Mouse (Mus musculus) kidney, adult 9 months (tissue): ENCODE data around the gene Mvb12b.

Experiments used
- DNase-seq: peaks from one replicate; pipeline ENCODE4 v3.0.0; 2022

Mvb12b gene

DNA sequence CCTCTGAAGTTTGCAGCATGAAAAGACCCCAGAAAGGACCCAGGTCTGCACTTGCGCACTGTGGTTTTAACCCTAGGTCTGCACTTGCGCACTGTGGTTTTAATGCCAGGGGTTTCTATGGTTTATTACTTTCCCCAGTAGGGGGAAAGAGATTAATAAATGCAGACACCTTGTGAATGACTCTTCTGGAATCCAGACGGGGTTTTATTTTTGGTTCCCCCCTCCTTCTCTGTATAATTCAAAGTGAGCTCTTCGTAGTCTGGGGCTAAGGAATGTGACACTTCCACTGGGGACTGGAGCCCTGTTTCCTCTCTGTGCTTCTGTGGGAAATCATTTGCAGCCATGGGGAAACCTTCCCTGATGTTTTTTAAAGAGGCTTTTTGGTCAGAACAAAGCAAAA is 113.6 kb downstream of the Mvb12b start:
- DNase-seq: no peak

DNA sequence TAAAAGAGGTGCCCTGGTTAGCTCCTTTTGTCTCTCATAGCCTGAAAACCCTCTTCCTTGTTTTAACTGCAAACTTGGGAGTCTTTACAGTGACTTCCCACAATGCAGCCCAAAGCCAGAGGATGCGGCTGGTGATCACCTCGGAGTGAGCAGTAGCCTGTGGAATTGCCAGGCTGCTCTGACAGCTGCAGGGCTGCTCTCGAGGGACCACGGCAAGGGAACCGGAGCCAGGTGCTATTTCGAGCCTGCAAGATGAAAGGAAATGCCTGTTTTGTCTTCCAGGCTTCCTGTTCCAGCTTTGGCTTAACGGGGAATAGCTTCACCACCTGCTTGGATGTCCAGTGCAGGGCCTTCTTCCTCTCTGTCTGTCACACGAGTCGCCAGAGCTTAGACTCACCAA is 115.3 kb downstream of the Mvb12b start:
- no peak for DNase-seq

DNA sequence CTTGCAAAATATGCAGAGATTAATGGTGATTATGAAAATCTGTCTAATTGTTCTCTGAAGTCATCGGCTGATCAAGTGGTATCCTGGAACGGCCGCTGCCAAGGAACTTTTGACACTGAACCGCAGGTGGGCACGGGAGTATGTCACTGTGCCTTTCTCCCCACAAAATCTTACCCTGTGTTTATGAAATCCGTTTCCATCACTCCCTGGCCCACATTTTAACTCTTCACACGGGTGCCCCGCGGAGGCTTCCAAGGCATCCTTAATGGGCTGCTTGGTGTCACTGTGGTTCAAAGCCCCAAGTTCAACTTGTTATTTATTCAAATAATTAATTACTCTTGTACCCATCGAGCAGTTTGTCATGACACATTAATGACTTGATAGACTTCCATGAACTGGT is 116.4 kb downstream of the Mvb12b start:
- DNase-seq: no peak

DNA sequence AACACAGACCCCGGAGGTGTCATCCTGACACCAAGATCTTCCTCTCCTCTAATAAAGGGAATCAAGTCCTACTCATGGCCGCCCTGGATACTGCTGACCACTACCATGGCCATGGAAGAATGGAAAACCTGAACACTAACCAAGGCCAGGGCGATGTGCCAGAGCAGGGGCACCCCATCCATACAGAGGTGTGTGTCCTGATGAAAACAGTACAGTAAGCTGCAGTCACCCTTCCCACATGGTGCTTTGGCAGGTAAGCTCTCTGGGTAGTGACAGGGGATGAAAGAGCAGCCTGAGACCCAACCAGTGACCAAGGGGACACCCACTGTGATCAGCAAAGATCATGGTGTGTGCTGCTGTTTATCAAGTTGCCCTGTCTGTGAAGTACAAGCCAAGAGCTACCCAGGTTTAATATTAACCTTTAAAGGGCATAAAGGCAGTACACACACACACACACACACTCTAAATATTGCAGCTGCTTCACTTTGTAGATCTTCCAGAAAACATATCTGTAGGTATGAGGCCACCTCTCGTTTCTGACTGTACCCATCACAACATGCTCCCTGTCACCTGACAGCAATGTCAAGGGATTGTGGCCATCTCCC is 117.1 kb downstream of the Mvb12b start:
- peak; percentile 72 for DNase-seq

DNA sequence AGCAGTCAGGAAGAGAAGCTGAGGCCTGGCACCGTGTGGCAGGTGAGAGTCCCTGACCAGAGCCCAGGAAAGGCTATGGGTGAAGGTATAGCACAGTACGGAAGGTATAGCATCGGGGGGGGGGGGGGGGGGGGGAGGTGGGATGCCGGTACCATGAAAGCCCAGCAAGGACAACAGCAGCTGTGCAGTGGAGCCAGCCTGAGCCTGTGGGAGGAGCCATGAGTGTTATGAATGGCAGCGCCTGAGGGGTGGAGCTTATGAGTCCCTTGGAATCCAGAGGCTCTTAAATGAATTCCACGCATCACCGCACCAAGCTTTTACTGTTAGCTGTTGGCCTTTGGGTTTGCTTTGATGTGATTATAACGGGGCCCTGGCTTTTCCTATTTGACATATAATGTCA is 123.3 kb downstream of the Mvb12b start:
- peak; percentile 57 for DNase-seq

DNA sequence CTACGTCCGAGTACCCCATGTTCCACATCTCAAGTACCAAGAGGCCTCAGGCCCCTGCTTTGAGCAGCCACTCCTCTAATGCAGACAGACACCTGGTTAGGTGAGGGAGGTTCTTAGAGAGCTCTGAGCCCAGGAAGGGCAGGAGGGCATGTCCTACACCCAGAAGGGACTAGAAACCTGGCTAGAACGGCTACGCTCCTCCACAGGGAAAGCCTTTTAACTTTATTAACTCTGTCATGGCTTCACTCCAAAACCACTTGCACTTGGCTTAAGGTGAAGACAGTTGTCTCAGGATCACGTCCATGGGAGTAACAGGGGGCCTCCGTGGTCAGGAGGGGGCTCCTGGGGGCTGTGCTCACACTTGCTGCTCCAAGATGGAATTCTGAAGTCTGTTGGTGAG is 125.5 kb downstream of the Mvb12b start:
- peak; percentile 86 for DNase-seq

DNA sequence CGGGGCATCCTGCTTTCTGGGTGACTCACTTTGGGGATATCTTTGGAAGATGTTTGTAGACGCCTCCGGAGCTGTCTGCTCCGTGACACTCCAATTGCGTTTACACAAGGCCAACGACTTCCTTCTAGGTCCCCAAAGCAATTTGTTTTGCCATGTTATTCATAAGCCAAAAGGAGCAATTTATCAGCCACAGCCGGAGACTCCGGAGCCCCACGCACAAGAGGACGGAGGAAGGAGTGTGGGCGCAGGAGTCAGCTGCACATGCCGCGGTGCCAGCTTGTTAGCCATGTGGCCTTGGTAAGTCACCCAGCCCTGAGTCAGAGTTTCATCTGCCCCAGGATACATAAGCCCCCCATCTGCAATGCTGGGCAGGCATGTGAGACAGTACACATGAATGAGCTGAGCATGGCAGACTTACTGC is 127.2 kb downstream of the Mvb12b start:
- no peak for DNase-seq

DNA sequence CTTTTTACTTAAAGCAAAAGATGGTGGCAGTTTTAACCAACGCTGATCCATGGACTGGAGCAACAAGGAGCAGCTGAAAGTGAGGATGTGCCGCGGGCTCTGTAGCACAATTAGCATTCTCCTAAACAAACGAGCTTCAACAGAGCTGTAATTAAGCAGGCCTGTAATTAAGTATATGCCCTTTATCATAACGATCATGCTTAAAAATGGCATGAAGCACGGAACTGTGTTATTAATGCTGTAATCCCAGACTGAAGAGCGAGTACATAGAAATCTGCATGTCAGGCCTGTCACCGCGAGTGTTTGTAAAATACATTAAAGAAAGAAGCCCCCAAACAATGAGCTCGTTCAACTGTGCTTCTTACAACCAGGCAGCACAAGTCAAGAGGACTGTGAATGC is 128.3 kb downstream of the Mvb12b start:
- DNase-seq: no peak

DNA sequence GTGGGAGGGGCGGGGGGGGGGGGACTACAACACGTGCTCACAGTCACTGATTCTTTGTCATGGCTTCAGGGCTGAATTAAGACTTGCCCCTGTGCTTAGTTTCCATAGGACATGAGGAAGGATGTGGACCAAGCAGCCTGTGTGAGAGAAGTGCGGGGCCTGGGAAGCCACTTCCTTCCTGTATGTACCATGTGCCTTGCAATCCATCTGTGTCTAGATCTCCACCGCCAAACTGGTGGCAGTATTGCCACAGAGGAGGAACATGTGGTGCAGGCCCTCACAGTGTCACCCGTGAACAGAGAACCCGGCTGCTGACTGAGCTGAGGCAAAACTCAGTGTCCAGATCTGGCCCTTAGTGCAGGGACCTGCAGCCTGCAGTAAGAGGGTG is 132.1 kb downstream of the Mvb12b start:
- no peak for DNase-seq

DNA sequence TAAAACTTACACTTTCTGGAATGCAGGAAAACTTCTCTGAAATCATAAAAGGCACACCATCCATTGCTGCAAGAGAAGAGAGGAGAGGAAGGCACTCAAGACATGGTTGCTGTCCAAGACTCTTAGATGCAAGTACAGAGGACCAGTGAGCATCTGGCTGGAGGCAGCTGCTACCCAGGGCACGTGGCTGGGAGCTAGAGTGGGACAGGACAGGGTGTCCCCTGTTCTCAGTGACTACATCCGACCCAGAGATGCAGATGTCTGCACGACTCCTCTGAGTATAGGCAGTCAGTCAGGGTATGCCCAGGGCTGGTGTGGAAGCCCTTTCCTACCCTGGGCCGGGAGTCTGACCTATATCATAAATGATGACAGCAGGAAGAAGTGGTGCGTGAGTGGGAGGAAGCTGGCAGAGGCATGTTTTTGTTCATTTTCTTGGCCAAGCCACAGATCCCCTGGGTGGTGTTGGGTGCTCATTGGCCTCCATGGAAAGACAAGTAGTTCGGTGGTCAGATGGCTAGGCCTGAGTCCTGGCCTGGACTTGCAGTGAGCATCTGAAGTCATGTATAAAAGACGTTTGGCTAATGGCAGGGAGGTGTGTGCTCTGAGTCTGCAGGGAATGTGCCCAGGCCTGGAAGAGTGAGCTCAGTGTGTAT is 132.6 kb downstream of the Mvb12b start:
- no peak for DNase-seq

DNA sequence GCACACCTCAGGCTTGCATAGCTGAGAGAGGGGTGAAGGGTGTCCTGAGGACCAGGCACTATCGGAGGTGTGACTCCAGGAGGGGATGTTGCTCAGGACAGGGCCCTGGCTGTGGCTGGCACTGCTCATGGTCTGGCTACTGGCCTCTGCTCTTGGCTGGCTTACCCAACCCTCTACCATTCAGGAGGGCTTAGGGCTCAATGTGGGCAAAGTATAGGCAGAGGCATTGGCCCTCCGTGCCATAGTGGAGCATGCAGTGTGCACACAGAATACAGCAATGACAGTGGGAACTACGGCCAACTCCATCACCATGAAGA is 133.5 kb downstream of the Mvb12b start:
- no peak for DNase-seq

DNA sequence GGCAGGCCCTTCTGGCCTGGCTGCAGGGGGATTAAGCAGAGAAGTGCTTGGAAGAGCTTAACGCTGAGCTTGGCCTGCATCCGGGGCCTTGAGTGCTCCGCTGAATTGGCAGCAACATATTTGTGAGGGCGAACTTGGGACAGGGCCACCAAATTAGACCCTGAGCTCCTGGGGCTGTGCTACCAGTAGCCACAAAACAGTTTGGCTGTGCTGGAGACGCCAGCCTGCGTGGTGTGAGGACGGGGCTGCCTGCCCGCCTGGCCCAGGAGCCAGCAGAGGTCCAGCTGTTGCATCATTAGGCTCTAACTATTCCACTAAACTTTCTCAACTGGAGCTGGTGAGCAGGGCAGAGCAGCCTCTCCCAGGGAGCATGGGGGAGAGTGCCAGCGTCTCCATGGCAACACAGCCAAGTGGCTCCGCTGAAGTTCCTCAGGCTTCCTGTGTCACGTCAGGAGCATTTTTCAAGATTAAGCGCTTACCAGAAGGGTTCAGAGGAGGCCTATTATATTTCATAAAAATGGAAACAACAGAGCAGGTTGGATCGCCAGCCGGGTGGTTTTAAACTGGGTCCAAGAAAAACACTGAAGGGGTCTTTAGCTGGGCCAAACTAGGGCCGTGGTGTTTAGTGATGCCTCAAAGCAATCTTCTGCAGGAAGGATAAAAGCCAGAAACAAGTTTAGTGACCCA is 134.0 kb downstream of the Mvb12b start:
- peak; percentile 79 for DNase-seq

DNA sequence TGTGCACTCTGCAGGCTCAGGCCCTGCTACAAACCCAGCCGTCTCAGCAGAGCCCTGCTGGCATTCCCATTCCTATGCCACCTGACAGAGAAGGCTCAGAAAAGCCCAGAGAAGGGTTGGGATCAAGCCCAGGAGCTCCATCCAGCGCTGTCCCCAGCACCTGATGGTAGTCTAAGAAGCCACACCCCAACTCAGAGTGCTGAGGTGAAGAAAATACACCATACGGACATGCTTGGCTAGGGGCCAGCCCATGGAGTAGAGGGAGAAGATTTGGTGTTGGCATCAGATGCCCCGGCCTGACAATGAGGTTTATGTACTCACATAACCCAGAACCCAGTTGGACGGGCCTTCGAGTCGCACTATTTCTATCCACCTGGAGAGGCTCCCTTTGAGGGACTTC is 137.1 kb downstream of the Mvb12b start:
- no peak for DNase-seq

DNA sequence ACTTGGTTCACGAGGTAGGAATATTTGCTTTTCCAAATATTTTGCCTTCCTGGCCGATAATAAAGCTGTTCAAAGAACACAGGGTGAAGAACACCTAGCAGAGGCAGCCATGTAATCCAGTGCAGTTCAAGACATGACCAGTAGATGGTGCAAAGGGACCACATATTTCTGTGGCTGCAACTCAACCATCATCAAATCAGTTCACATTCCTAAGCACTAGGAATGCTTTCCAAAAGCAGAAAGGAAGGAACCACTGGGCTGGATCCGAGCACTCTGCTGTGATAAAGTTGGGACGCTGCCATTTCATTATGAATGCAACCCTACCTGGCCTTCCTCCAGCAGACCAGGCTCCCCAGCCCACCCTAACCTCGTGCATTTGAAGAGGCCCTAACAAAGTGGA is 141.3 kb downstream of the Mvb12b start:
- DNase-seq: peak; percentile 92

DNA sequence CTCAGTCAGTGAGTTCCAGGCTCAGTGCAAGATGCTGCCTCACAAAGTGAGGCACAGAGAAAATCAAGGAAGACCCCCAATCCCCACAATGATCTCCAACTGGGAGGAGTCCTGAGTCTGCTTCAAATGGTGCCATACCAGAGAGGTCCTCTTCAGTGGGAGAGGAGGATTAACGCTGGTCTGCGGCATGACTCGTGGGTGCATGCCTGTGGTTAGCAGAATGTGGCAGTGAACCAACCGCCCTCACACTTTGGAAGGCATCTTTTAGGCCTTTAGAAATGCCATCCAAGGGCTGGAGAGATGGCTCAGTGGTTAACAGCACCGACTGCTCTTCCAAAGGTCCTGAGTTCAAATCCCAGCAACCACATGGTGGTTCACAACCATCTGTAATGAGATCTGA is 142.0 kb downstream of the Mvb12b start:
- no peak for DNase-seq

DNA sequence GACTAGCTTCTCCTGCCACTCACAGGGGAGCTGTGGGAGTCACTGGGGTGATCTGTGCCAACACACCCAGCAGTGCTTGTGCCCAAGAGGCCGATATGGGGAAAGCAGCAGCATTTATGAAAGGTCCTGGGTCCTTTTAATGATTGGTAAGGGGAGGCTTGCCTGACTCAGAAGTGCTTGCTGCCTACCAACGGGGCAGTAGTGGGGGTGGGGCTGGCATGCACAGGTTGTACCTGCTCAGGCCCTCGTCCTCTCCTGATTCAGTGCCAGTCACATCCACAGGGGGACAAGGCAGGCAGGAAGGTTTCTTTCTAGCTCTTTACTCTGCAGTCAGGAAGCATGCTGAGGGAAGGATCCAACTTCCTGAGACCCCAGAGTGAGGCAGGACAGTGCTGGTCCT is 150.6 kb downstream of the Mvb12b start:
- no peak for DNase-seq

DNA sequence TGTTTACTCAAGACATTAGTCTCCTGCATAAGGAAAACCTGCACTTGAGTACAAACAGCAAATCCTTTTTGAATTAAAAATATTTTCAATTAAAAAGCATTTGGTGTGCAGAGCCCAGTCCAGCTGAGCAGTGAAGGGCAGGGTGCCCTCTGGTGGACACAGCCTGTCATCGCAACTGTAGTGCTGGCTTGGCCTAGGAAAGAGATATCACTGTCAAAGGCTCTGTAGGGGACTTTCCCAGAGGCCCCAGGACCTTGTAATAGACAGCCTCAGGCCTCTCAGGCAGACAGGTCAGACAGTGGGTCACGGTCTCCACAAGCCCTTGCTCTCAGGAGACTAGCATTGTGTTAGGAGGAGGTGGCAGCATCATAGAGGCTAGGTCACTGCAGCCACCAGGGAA is 151.0 kb downstream of the Mvb12b start:
- peak; percentile 61 for DNase-seq

DNA sequence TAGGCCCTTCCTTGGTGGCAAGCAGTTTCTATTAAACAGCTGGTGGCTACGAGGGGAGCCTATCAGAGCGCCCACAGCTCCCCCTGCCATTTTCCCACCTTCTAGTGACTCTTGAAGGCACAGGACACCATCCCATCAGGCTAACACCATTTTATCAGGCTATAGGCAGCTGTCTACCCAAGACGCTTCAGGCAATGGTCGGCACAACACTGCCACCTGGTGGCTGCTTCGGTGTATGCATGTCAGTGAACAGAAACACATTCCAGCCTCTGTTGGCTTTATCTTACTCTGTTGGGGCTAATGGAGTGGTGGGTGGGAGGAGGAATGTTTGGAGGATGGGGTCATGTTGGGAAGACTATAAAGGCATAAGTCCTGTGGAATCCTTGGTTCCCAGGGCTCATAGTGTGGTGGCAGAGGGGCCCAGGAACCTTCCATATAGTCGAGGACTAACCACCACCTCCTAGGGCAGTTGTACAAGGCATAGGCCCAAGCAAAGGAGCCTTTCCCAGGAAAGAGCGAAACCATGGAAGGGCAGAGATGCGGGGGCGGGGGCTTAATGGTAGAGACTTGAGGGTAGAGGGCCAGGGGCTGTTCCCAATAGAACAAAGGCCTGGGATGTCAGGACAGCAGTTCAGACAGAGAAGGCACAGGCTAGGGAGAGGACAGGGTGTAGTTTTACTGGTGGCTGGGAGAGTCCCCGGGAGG is 152.8 kb downstream of the Mvb12b start:
- DNase-seq: peak; percentile 66

DNA sequence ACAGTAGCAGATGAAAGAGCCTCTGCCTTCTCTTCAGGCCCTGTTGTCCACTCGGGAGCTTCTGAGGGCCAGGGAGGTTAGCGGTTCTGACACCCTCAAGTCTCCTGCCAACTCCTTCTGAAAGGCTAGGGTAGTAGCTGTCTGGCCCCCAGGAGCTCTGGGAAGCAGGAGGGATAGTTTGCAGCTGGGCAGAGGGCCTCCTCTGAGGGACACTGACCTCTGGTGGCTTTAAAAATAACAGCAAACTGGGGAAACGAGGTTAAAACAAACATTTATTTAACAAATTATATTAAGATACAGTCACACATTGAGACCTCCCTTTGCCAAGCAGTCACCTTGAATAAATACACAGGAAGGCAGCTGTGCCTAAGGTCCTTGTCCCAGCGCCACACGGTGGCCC is 158.0 kb downstream of the Mvb12b start:
- no peak for DNase-seq

DNA sequence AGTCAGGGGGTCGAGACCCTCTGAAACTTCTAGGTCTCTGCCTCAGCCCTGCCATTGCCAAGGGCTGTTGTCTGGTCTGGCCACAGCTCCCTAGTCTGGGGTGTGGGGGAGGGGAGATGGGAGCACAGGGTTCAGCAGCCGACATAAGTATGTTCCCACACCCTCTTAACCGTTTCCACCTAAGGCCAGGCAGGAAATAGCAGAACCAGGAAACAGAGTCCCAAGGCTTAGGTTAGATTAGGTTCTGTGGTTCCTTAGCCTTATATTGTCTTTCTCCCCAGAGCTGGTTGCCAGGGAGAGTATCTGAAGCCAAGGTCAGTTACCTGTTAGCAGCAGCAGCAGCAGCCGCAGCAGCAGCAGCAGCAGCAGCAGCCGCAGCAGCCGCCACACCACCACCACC is 160.5 kb downstream of the Mvb12b start:
- DNase-seq: no peak

DNA sequence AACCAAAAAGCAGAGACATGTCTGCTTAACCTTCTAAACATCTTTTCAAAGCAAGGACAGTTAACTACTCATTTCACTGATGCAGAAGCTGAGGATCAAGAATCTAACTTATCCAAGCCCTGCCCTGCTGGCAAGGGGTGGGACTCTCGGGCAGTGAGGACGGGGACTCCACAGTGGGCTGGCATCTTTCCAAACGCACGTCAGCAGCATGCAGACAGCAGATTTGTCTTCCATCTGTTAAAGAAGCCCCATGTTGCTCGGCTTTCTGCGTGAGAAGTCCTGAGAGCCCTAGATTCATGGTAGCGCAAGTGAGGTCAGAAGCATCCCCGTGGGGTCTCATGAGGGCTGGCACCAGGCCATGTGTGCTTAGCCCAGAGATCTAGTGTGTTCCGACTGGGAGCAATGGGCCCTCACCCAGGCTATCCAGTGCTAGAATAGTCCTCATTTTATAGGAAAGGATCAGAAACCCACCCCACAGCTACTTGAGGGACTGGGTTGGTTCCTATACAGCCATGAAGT is 167.3 kb downstream of the Mvb12b start:
- no peak for DNase-seq

DNA sequence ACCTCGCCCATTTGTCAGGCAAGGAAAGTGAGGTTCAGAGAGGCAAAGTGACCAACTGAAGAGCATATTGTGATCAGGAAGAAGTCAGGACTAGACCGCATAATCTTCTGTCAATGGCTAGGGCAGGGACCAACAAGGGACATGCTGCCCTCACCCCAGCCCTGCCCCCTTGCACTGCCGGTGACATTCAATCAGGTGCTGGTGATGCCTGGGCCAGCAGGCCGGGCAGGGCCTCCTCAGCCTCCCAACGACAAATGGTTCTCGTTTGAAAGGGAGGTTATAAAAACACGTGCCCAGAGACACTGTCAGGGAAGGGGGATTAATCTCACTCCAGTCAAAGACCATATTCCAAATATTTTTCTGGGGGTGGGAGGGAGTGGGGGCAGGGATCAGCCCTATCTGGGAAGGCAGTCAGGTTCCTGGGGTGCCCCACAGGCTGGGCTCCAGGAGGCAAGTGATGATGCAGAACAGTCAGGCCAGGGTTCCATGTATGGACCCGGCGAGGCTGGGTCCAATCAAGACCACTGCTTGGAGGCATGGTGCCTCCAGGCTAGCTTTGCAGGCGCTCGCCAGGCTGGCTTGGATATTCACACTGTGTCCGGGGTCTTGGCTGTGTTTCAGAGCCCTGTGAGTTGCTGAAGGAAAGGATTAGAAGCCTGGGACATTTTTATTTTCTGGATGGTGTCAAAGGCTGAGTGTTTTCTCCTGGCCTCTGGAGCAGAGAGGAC is 168.2 kb downstream of the Mvb12b start:
- no peak for DNase-seq

DNA sequence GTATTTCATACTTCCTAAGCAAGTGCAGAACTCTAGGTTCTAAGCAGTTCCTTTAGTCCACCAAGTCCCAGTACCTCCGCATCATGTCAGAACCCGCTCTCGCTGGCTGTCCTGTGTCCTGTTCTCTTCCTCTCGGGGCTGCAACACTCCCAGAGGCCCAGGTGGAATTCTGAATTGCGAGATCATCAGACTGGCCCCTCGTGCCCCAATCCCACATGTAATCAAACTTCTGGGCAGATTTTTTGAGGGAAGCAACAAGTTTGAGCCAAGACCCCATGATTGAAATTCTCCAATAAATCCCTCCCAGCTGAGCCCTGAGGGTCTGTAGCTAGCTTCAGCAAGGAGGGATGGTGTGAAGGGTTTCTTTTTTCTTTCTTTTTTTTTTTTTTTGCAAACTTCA is 169.2 kb downstream of the Mvb12b start:
- DNase-seq: no peak
